Mouse (Mus musculus) hindlimb bud, embryonic 11.5 days (tissue): Measurements from ENCODE around the gene Sult2b1.

ENCODE experiments used
- DNase-seq: peaks from one replicate; pipeline ENCODE4 v3.0.0-alpha.2; 2012; ENCODE audit warnings: low read depth, low spot score; ENCODE audit errors: extremely low spot score

The Sult2b1 gene

GRCm38 (mm10) chr7:45784524-45785372, at the start of gene Sult2b1:
TSS of gene Sult2b1 (minus strand) at chr7:45784669.
- DNase-seq: peak; percentile 78

- no peak for DNase-seq
These were observed 49.5 kb upstream of the Sult2b1 start for GRCm38 (mm10) chr7:45833924-45834323.

- no peak for DNase-seq
These were observed 48.8 kb upstream of the Sult2b1 start for GRCm38 (mm10) chr7:45833148-45833790.

- no peak for DNase-seq
These were observed 48.0 kb upstream of the Sult2b1 start for GRCm38 (mm10) chr7:45832428-45832827.

- no peak for DNase-seq
These were observed 46.7 kb upstream of the Sult2b1 start for GRCm38 (mm10) chr7:45831128-45831525.

- DNase-seq: peak; percentile 80
These were observed 46.1 kb upstream of the Sult2b1 start, which contains the start of gene Grwd1 for GRCm38 (mm10) chr7:45830427-45831127. TSS of gene Grwd1 (minus strand) at chr7:45830944.

- DNase-seq: no peak
These were observed 42.2 kb upstream of the Sult2b1 start for GRCm38 (mm10) chr7:45826631-45827030.

- DNase-seq: no peak
These were observed 40.1 kb upstream of the Sult2b1 start, which contains the start of gene Kcnj14 for GRCm38 (mm10) chr7:45824598-45824997. TSS of gene Kcnj14 (minus strand) at chr7:45824782.

GRCm38 (mm10) chr7:45820913-45821312, 36.4 kb upstream of the Sult2b1 start:
- no peak for DNase-seq

GRCm38 (mm10) chr7:45819843-45820242, 35.4 kb upstream of the Sult2b1 start:
- DNase-seq: no peak

GRCm38 (mm10) chr7:45815984-45816351, 31.5 kb upstream of the Sult2b1 start:
- DNase-seq: no peak

GRCm38 (mm10) chr7:45815323-45815983, 31.0 kb upstream of the Sult2b1 start:
- DNase-seq: no peak

GRCm38 (mm10) chr7:45814841-45815240, 30.4 kb upstream of the Sult2b1 start:
- DNase-seq: no peak

- DNase-seq: peak; percentile 98
These were observed 29.6 kb upstream of the Sult2b1 start, which contains the start of gene Cyth2 for GRCm38 (mm10) chr7:45813787-45814779. TSS of gene Cyth2 (minus strand) at chr7:45814581.

- DNase-seq: no peak
These were observed 28.5 kb upstream of the Sult2b1 start for GRCm38 (mm10) chr7:45812921-45813320.

GRCm38 (mm10) chr7:45809276-45810075, 25.0 kb upstream of the Sult2b1 start:
- DNase-seq: no peak

- DNase-seq: no peak
These were observed 24.0 kb upstream of the Sult2b1 start for GRCm38 (mm10) chr7:45808471-45808870.

GRCm38 (mm10) chr7:45805941-45806340, 21.5 kb upstream of the Sult2b1 start:
- no peak for DNase-seq

GRCm38 (mm10) chr7:45802551-45802950, 18.1 kb upstream of the Sult2b1 start:
- no peak for DNase-seq
